ENCODE assay signal across 12 mouse cellular contexts in genomic region chr9:15939594-15939993, GRCm38 (mm10).
A peak's percentile ranks its signal among the peaks of the same experiment; 100 is the strongest.
DNase-seq lines count a peak whose midpoint lies in the region; ATAC-seq and TF ChIP-seq lines count a peak whose summit lies in the region.
"Had no signal": no experiment of that assay in that cellular context is flagged by ENCODE, and none has a peak within 500 bp of the region (broad histone marks: within the 10 kb centered on the region; RNA-seq: fewer than 3 reads in every experiment).

No protein-coding gene starts in this region.

- H3K9me3 ChIP-seq in forebrain, embryonic 12.5 days, result no peaks in the 10 kb centered on the region
- no peaks in the 10 kb centered on the region for H3K9me3 ChIP-seq in forebrain, embryonic 16.5 days (ENCODE audit: control insufficient read depth, low read length)
- no peaks in the 10 kb centered on the region for H3K9me3 ChIP-seq in liver, embryonic 14.5 days (ENCODE audit: control insufficient read depth, low read length)
- no peaks in the 10 kb centered on the region for H3K9me3 ChIP-seq in liver, embryonic 12.5 days (replicated peaks)
- H3K9me3 ChIP-seq: embryonic facial prominence, embryonic 15.5 days; limb, embryonic 15.5 days; neural tube, embryonic 13.5 days; stomach, embryonic 15.5 days had no signal

- no peak overlapping the region for H3K4me2 ChIP-seq in forebrain, embryonic 12.5 days
- H3K4me2 ChIP-seq in forebrain, embryonic 16.5 days (ENCODE audit: low read length), result no peak overlapping the region
- no peak overlapping the region for H3K4me2 ChIP-seq in liver, embryonic 14.5 days (ENCODE audit: low read depth)
- no peak overlapping the region for H3K4me2 ChIP-seq in liver, embryonic 12.5 days
- H3K4me2 ChIP-seq: embryonic facial prominence, embryonic 15.5 days; limb, embryonic 15.5 days; neural tube, embryonic 13.5 days; stomach, embryonic 15.5 days had no signal

- no peaks in the 10 kb centered on the region for H3K27me3 ChIP-seq in forebrain, embryonic 12.5 days
- H3K27me3 ChIP-seq in forebrain, embryonic 16.5 days (replicated peaks; ENCODE audit: control insufficient read depth, insufficient read depth, low read length), result no peaks in the 10 kb centered on the region
- no peaks in the 10 kb centered on the region for H3K27me3 ChIP-seq in liver, embryonic 14.5 days (ENCODE audit: control insufficient read depth, insufficient read depth, low read length)
- H3K27me3 ChIP-seq in liver, embryonic 12.5 days (replicated peaks), result no peaks in the 10 kb centered on the region
- H3K27me3 ChIP-seq: embryonic facial prominence, embryonic 15.5 days; limb, embryonic 15.5 days; neural tube, embryonic 13.5 days; stomach, embryonic 15.5 days had no signal

- TF ChIP-seq CTCF in liver, embryonic 14.5 days (IDR thresholded peaks at IDR 0.05; ENCODE audit: low read depth), result peak; percentile 63

- no peak overlapping the region for H3K9ac ChIP-seq in forebrain, embryonic 12.5 days
- no peak overlapping the region for H3K9ac ChIP-seq in forebrain, embryonic 16.5 days (replicated peaks; ENCODE audit: low read depth, low read length)
- no peak overlapping the region for H3K9ac ChIP-seq in liver, embryonic 14.5 days (replicated peaks)
- H3K9ac ChIP-seq in liver, embryonic 12.5 days, result no peak overlapping the region
- H3K9ac ChIP-seq: embryonic facial prominence, embryonic 15.5 days; limb, embryonic 15.5 days; neural tube, embryonic 13.5 days; stomach, embryonic 15.5 days had no signal

- no peak for TF ChIP-seq EP300 in liver, embryonic 14.5 days (IDR thresholded peaks at IDR 0.05; ENCODE audit: low read depth)

- WGBS in forebrain, embryonic 12.5 days, result 40% methylated on average over 2 of the region's 2 CpGs
- 55% methylated on average over 2 of the region's 2 CpGs for WGBS in forebrain, embryonic 16.5 days
- 22% methylated on average over 2 of the region's 2 CpGs for WGBS in liver, embryonic 14.5 days (ENCODE audit: insufficient replicate concordance)
- WGBS in liver, embryonic 12.5 days (ENCODE audit: insufficient replicate concordance), result 28% methylated on average over 2 of the region's 2 CpGs

- no peak for DNase-seq in liver, embryonic 14.5 days (ENCODE audit: low read depth in 3 of 3, low spot score in 3 of 3)
- peak; percentile 28 for DNase-seq in adrenal gland, postnatal 14 days
- DNase-seq in lung, postnatal 10 days, result peak; percentile 17
- no peak for DNase-seq in spleen, postnatal 14 days (ENCODE audit: low spot score in 2 of 2)

- H3K4me1 ChIP-seq in forebrain, embryonic 12.5 days, result peaks cover 10% of the 10 kb centered on the region; the same call in 1 of the 2 replicates
- H3K4me1 ChIP-seq in forebrain, embryonic 16.5 days (replicated peaks; ENCODE audit: control insufficient read depth, insufficient read depth, low read length), result no peaks in the 10 kb centered on the region
- peaks cover 0 to 13% of the 10 kb centered on the region in 2 experiments; a peak in 3 of 4 replicates for H3K4me1 ChIP-seq in liver, embryonic 14.5 days (replicated peaks; ENCODE audit: control insufficient read depth in 2 of 2, insufficient read depth in 2 of 2, low read length in 1 of 2)
- peaks cover 44% of the 10 kb centered on the region for H3K4me1 ChIP-seq in liver, embryonic 12.5 days
- H3K4me1 ChIP-seq: embryonic facial prominence, embryonic 15.5 days; limb, embryonic 15.5 days; stomach, embryonic 15.5 days had no signal

- 0 out of 2 replicates have a peak, but pooled peaks have one; percentile 28 for ATAC-seq in forebrain, embryonic 12.5 days (ENCODE audit: low FRiP score)
- ATAC-seq in forebrain, embryonic 16.5 days, result no peak
- no peak for ATAC-seq in liver, embryonic 14.5 days (ENCODE audit: insufficient read depth)
- ATAC-seq in liver, embryonic 12.5 days, result no peak
- no peak for ATAC-seq in frontal cortex, adult (ENCODE audit: low TSS enrichment)

- no peak overlapping the region for H3K4me3 ChIP-seq in forebrain, embryonic 12.5 days (replicated peaks)
- H3K4me3 ChIP-seq in forebrain, embryonic 16.5 days (replicated peaks; ENCODE audit: low read length), result no peak overlapping the region
- no peak overlapping the region for H3K4me3 ChIP-seq in liver, embryonic 14.5 days (ENCODE audit: insufficient read depth in 1 of 2, low read depth in 2 of 2, low read length in 2 of 2)
- H3K4me3 ChIP-seq in liver, embryonic 12.5 days, result no peak overlapping the region
- H3K4me3 ChIP-seq: embryonic facial prominence, embryonic 15.5 days; limb, embryonic 15.5 days; neural tube, embryonic 13.5 days; stomach, embryonic 15.5 days had no signal

- peaks cover 5% of the 10 kb centered on the region; the same call in 1 of the 2 replicates for H3K36me3 ChIP-seq in forebrain, embryonic 12.5 days (replicated peaks)
- no peaks in the 10 kb centered on the region for H3K36me3 ChIP-seq in forebrain, embryonic 16.5 days (ENCODE audit: control insufficient read depth, insufficient read depth)
- H3K36me3 ChIP-seq in liver, embryonic 14.5 days (replicated peaks; ENCODE audit: control insufficient read depth, insufficient read depth, low read depth), result no peaks in the 10 kb centered on the region
- H3K36me3 ChIP-seq in liver, embryonic 12.5 days, result no peaks in the 10 kb centered on the region
- H3K36me3 ChIP-seq: embryonic facial prominence, embryonic 15.5 days; limb, embryonic 15.5 days; stomach, embryonic 15.5 days had no signal

- H3K27ac ChIP-seq in forebrain, embryonic 12.5 days, result no peak overlapping the region
- no peak overlapping the region for H3K27ac ChIP-seq in forebrain, embryonic 16.5 days (ENCODE audit: low read length)
- no peak overlapping the region for H3K27ac ChIP-seq in liver, embryonic 14.5 days
- no peak overlapping the region for H3K27ac ChIP-seq in liver, embryonic 12.5 days
- H3K27ac ChIP-seq: embryonic facial prominence, embryonic 15.5 days; limb, embryonic 15.5 days; neural tube, embryonic 13.5 days; stomach, embryonic 15.5 days had no signal

Comparison
In these comparisons a context has a peak if more than half of its experiments do, and no peak if none do; other contexts are left out.
1. DNase-seq: peak in adrenal gland, postnatal 14 days (single experiment) and lung, postnatal 10 days (single experiment); none in liver, embryonic 14.5 days (0 of 3) and spleen, postnatal 14 days (0 of 2).